Mouse (Mus musculus) stomach, embryonic 15.5 days (tissue): ENCODE measurements around the gene Ctsa. TPM values are rescaled to one million over a fixed set of nuclear protein-coding genes. Genes with fewer than 3 reads are reported as not detected.
"Not testable (repeated sequence)": the region's sequence is repeated elsewhere in the genome, so short reads cannot be mapped to it uniquely, and the experiment has no call there.

Source experiments
- ATAC-seq: fragments of 200-750 bp; cut with Nextera tagmentation; 2 replicates; pipeline ENCODE4 v1.8.0; 2017; ENCODE audit warnings: low read depth, moderate number of reproducible peaks, moderate TSS enrichment; ENCODE audit not compliant: insufficient read depth, low FRiP score
- H3K27ac ChIP-seq: fragments of 300-500 bp; sonication (generic); 2 replicates; pipeline ENCODE4 v1.5.1; 2015; ENCODE audit warnings: mild to moderate bottlenecking, inconsistent platforms
- H3K27me3 ChIP-seq: fragments of 300-500 bp; sonication (generic); replicated peaks from 2 replicates; pipeline ENCODE4 v1.6.1; 2015; ENCODE audit warnings: inconsistent platforms
- H3K36me3 ChIP-seq: fragments of 300-500 bp; sonication (generic); 2 replicates; pipeline ENCODE4 v1.6.1; 2015; ENCODE audit warnings: inconsistent platforms
- H3K4me1 ChIP-seq: fragments of 300-500 bp; sonication (generic); 2 replicates; pipeline ENCODE4 v1.6.1; 2015; ENCODE audit warnings: inconsistent platforms
- H3K4me2 ChIP-seq: fragments of 300-500 bp; sonication (generic); 2 replicates; pipeline ENCODE4 v1.6.1; 2015; ENCODE audit warnings: mild to moderate bottlenecking, inconsistent platforms
- H3K4me3 ChIP-seq: fragments of 300-500 bp; sonication (generic); replicated peaks from 2 replicates; pipeline ENCODE4 v1.5.1; 2015; ENCODE audit warnings: inconsistent platforms
- H3K9ac ChIP-seq: fragments of 300-500 bp; sonication (generic); 2 replicates; pipeline ENCODE4 v1.6.1; 2015; ENCODE audit warnings: inconsistent platforms
- H3K9me3 ChIP-seq: fragments of 300-500 bp; sonication (generic); 2 replicates; pipeline ENCODE4 v1.6.1; 2016; ENCODE audit warnings: inconsistent platforms
- WGBS: fragments of 180-500 bp; shearing (Covaris S2); methylation state at CpG from one replicate; pipeline ENCODE4 v1.1.7; 2015; 5-methylcytosine and 5-hydroxymethylcytosine counted together
- polyA plus RNA-seq: library from polyadenylated mRNA; unstranded; fragments of >200 nt; fragmentation: Nextera tagmentation; extraction: Ambion mirVana; gene quantifications from 2 replicates; pipeline ENCODE4 v1.2.1, GENCODE M21; 2015

Ctsa gene
- polyA plus RNA-seq, 1 experiment from 2014 or later: 132 TPM

DNA sequence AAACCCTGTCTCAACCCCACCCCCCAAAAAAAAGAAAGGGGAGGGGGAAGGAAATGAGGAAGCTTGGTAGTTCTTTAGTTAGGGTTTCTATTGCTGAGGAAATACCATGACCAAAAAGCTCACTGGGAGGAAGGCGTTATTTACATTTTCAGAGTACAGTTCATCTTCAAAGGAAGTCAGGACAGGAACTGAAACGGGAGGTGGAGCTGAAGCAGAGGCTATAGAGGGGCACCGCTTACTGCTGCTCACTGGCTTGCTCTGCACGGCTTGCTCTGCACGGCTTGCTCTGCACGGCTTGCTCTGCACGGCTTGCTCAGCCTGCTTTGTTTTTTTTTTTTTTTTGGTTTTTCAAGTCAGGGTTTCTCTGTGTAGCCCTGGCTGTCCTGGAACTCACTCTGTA, 35.8 kb downstream of the Ctsa start:
- peaks cover 12% of the 10 kb centered on the region for H3K4me1 ChIP-seq
- no peak overlapping the region for H3K4me2 ChIP-seq
- H3K4me3 ChIP-seq: no peak overlapping the region
- no peak overlapping the region for H3K9ac ChIP-seq
- H3K27ac ChIP-seq: no peak overlapping the region
- WGBS: 56% methylated on average over 7 of the region's 7 CpGs
- no peaks in the 10 kb centered on the region for H3K27me3 ChIP-seq
- no peak for ATAC-seq
- H3K9me3 ChIP-seq: no peaks in the 10 kb centered on the region
- no peaks in the 10 kb centered on the region for H3K36me3 ChIP-seq

DNA sequence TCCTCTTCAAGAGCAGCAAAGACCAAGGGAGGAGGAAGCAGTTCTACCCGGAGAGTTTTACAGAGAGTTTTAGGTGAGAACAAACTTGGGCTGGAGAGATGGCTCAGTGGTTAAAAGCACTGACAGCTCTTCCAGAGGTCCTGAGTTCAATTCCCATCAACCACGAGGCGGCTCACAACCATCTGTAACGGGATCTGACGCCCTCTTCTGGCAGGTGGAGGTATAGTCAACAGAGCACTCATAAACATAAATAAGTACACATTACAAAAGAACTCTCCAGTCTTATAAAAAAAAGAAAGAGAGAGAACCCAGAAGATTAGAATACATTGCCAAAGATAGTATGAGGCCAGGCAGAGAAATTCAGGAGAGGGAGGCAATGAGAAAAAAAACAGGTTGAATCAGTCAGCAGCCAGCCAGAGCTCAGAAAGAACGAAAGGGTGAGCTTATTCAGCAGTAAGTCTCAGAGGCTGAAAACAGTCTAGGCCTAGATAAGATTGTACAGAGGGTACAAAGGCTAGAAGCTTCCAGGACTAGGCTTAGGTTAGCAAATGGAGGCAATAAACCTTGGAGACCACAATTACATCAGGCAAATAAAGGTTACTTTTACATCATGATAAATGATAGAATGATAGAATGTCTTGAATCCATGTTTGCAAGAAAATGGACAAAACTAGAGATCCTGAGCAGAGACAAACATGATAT, 39.1 kb downstream of the Ctsa start:
- Histone ChIP-seq H3K9me3 (no peaks in the 10 kb centered on the region), H3K4me2 (no peak overlapping the region), H3K27ac (no peak overlapping the region), H3K4me1 (peaks cover 22% of the 10 kb centered on the region), H3K4me3 (no peak overlapping the region), H3K36me3 (no peaks in the 10 kb centered on the region), H3K9ac (no peak overlapping the region), H3K27me3 (no peaks in the 10 kb centered on the region)
- WGBS: 52% methylated on average over 6 of the region's 6 CpGs
- no peak for ATAC-seq

DNA sequence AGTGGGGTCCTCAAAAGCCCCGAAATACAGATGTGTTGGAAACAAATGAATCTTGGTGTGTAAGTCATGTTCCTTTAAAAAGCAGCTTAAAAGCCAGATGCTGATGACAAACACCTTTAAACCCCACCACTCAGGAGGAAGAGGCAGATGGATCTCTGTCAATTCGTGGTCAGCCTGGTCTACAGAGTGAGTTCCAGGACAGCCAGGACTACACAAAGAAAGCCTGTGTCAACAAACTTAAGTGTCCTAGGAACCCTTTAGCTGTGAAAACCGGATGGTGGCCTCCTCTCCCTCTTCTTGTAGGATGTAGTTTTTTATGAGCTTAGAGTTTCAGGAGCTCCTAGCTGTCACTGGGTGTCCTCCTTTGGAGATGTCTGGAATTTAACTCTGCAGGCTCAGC, 40.9 kb downstream of the Ctsa start:
- no peaks in the 10 kb centered on the region for H3K27me3 ChIP-seq
- ATAC-seq: no peak
- H3K4me2 ChIP-seq: no peak overlapping the region
- 46% methylated on average over 3 of the region's 3 CpGs for WGBS
- H3K4me3 ChIP-seq: no peak overlapping the region
- H3K4me1 ChIP-seq: peaks cover 17% of the 10 kb centered on the region
- peak overlapping the region; percentile 67; the same call in 1 of the 2 replicates for H3K27ac ChIP-seq
- H3K9me3 ChIP-seq: no peaks in the 10 kb centered on the region
- H3K36me3 ChIP-seq: no peaks in the 10 kb centered on the region
- no peak overlapping the region for H3K9ac ChIP-seq

DNA sequence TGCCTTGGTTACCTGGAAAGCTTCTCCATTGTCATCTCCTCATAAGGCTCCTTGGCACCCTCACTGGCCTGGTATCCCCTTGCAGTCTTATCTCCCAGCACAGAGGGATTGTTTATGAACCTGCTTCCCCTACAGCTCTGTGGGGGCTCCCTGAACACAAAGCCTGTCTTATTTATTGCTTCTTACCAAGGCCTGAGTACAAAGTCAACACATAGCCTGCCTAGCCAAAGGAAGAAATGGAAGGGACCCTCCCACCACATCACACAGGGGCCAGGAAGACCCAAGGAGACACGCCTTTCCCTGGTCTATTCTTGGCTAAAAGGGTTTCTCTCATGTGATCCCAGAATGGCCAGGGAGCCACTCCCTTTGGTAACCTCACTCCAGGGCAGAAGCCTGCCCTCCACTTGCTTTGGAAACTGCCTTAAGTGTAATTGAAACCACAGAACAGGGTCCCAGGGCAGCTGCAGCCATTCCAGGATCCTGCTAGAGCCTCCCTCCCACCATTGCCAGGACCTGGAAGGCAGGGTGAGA, 41.6 kb downstream of the Ctsa start:
- Histone ChIP-seq H3K27ac (peak overlapping the region; percentile 67), H3K4me2 (no peak overlapping the region), H3K9ac (no peak overlapping the region), H3K36me3 (no peaks in the 10 kb centered on the region), H3K9me3 (no peaks in the 10 kb centered on the region), H3K4me3 (no peak overlapping the region), H3K27me3 (no peaks in the 10 kb centered on the region), H3K4me1 (peaks cover 17% of the 10 kb centered on the region)
- 29% methylated on average over 1 of the region's 1 CpGs for WGBS
- no peak for ATAC-seq

DNA sequence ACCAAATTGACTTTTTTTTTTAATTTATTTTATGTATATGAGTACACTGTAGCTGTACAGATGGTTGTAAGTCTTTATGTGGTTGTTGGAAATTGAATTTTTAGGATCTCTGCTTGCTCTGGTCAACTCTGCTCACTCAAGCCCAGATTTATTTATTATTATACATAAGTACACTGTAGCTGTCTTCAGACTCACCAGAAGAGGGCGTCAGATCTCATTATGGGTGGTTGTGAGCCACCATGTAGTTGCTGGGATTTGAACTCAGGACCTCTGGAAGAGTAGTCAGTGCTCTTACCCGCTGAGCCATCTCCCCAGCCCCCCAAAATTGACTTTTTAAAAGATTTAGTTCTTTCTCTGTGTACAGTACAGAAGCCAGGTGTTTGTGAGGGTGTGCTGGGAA, 43.0 kb downstream of the Ctsa start:
- not testable (repeated sequence) for H3K27ac ChIP-seq

DNA sequence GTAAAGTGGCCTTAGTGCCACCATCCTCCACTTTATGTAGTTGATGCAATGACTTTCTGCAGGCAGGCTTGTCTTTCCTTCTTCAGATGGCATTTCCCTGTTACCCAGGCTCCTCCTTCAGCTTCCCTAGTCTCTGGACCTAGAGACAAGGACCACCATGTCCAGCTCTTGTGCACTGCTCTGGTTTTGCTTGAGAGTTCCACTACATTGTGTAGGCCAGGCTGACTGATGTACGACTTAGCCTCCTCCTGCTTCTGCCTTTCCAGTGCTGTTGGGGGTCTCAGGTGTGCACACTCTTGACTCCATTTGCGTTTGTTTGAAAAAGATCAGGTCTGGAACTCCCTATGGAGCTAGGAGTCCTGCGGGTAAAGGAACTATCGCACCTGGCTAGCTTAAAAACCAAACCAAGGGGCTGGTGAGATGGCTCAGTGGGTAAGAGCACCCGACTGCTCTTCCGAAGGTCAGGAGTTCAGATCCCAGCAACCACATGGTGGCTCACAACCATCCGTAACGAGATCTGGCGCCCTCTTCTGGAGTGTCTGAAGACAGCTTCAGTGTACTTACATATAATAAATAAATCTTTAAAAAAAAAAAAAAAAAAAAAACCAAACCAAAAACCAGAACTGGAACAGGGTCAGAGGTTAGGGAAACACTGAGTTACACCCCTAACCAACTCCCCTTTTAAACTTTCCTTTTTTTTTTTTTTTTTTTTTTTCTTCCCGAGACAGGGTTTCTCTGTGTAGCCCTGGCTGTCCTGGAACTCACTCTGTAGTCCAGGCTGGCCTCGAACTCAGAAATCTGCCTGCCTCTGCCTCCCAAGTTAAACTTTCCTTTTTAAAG, 44.9 kb downstream of the Ctsa start:
- H3K4me3 ChIP-seq, H3K9ac ChIP-seq, H3K27me3 ChIP-seq, H3K36me3 ChIP-seq, H3K9me3 ChIP-seq, ATAC-seq: not testable (repeated sequence)
- Histone ChIP-seq H3K4me1 (peaks cover 23% of the 10 kb centered on the region), H3K27ac (peak overlapping the region; percentile 98), H3K4me2 (peak overlapping the region; percentile 76)
- 76% methylated on average over 11 of the region's 11 CpGs for WGBS

More for the DNA sequence above, 43.0 kb downstream of the Ctsa start:
- H3K9me3 ChIP-seq, H3K4me3 ChIP-seq, H3K27me3 ChIP-seq, ATAC-seq, H3K4me2 ChIP-seq, H3K9ac ChIP-seq, H3K36me3 ChIP-seq: not testable (repeated sequence)
- peaks cover 22% of the 10 kb centered on the region for H3K4me1 ChIP-seq
- 51% methylated on average over 2 of the region's 2 CpGs for WGBS

DNA sequence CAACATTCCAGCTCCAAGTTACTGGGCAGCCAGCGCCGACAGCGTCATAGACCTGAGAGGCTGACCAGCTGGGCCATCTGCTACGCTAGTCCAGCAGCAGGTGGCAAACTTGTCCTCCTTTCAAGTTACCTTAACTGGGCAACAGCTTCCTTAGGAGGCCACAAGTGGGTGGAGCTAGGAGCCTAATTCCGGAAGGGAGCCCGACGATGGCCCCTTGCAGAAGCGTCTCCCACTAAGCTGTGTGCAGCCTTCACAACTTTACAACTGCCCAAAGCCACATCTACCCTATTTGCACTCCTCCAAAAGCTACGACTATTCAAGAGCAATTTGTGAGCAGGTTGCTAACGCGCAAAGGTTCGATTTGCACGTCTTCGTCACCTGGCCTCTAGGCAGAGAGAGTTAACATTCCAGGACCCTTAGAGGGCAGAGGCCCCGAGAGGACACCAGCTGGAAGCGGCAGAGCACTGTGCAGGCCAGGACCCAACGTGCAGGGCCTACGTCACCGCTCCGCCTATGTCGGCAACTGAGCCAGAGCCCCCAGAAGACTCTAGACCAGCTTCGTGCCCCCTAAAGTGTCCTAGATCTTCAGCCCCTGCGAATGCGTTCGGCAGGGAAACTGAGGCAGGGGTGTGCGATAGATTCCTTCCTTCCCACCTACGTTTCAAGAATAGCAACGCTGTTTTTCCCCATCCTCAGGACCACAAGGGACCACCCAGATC, 46.0 kb downstream of the Ctsa start:
- Histone ChIP-seq H3K4me1 (peaks cover 21% of the 10 kb centered on the region), H3K36me3 (no peaks in the 10 kb centered on the region), H3K9ac (peak overlapping the region; percentile 98; the same call in 1 of the 2 replicates), H3K27me3 (no peaks in the 10 kb centered on the region), H3K4me2 (peak overlapping the region; percentile 76), H3K4me3 (peak overlapping the region; percentile 81), H3K9me3 (no peaks in the 10 kb centered on the region), H3K27ac (peak overlapping the region; percentile 98)
- under 1% methylated on average over 28 of the region's 28 CpGs for WGBS
- ATAC-seq: peak; percentile 43

DNA sequence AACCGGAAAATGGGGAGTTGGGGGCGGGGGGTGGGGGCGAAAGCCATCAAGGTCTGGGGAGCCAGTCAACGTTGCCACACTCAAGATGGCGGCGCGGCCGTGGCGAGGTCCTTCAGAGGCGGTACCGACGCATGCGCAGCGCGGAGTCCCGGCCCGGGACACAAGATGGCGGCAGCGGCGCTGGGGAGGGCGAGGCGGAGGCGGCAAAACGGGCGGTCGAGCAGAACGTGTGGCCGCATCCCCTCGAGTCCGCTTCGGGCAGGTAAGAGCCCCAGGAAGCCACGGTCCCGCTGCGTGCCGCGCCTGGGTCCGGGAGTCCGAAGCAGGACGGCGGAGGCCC, 46.5 kb downstream of the Ctsa start, which contains the start of gene Pcif1:
Pcif1 (plus strand) TSS at position 77 of the 340 bp plus-strand sequence.
- no peaks in the 10 kb centered on the region for H3K9me3 ChIP-seq
- H3K4me1 ChIP-seq: peaks cover 16% of the 10 kb centered on the region
- peak; percentile 85 for ATAC-seq
- no peaks in the 10 kb centered on the region for H3K27me3 ChIP-seq
- H3K9ac ChIP-seq: peak within 1 kb of the TSS; percentile 98
- peak within 1 kb of the TSS; percentile 81 for H3K4me3 ChIP-seq
- peak within 1 kb of the TSS; percentile 80 for H3K4me2 ChIP-seq
- WGBS: under 1% methylated on average over 33 of the region's 40 CpGs
- H3K27ac ChIP-seq: peak within 1 kb of the TSS; percentile 98
- peaks cover 3% of the 10 kb centered on the region; the same call in 1 of the 2 replicates for H3K36me3 ChIP-seq

DNA sequence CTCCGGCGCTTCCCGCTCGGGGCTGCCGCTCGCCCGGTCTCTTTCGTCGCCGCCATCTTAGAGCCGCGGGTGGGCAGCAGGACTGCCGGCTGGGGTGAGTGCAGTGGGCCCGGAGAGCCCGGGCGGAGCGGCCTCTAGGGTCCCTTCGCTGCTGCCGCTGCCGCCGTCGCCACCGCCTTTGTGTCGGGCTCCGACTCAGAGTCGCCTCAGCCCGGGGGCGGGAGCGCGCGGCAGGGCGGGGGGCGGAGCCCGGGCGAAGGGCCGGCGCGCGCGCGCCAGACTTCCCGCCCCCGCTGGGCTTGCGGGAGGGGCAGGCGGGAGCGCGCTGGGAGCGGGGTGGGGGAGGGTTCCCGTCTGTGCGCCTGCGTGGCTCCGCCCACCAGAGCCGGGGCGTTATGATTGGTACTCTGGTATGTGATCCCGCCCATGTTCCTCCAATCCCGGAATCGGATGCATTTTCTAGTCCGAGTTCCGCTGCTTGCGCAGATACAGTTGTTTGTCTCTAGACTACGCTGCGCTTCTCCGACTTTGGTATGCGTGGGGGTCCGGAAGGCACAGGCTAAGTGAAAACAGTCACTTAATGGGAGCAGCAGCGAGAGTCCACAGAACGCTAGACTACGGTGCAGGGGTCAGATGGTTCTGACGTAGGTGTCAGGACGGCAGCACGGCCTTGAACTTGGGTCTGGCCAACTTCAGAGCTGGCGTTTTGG, 47.0 kb downstream of the Ctsa start:
- peak overlapping the region; percentile 98 for H3K27ac ChIP-seq
- H3K4me1 ChIP-seq: peaks cover 11% of the 10 kb centered on the region
- peaks cover 8% of the 10 kb centered on the region; the same call in 1 of the 2 replicates for H3K36me3 ChIP-seq
- H3K9me3 ChIP-seq: no peaks in the 10 kb centered on the region
- no peaks in the 10 kb centered on the region for H3K27me3 ChIP-seq
- under 1% methylated on average over 68 of the region's 72 CpGs for WGBS
- ATAC-seq: peak; percentile 90
- peak overlapping the region; percentile 98 for H3K9ac ChIP-seq
- H3K4me3 ChIP-seq: peak overlapping the region; percentile 81
- peak overlapping the region; percentile 80 for H3K4me2 ChIP-seq

DNA sequence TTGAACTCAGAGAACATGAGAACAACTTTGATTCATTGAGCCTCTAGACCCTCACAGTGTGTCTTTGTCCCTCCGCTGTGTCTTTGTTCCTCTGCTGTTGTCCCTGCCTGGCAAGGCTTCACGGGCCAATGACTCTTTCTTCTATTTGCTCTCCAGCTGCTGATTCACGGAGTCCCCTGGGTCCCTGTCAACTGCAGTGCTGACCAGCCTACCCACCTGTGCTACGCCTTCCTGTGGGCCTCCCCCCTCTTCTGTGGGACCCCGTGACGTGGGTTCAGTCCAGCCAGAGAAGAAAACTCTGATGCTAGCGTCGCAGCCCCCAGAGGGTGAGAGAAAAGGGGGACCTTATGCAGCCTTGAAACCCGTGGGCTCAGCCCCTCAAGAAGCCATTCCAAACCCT, 49.9 kb downstream of the Ctsa start:
- peaks cover 6% of the 10 kb centered on the region for H3K4me1 ChIP-seq
- no peak for ATAC-seq
- H3K27ac ChIP-seq: no peak overlapping the region
- H3K27me3 ChIP-seq: no peaks in the 10 kb centered on the region
- peaks cover 34% of the 10 kb centered on the region for H3K36me3 ChIP-seq
- no peak overlapping the region for H3K4me3 ChIP-seq
- H3K4me2 ChIP-seq: no peak overlapping the region
- H3K9ac ChIP-seq: no peak overlapping the region
- 79% methylated on average over 9 of the region's 9 CpGs for WGBS
- H3K9me3 ChIP-seq: no peaks in the 10 kb centered on the region

DNA sequence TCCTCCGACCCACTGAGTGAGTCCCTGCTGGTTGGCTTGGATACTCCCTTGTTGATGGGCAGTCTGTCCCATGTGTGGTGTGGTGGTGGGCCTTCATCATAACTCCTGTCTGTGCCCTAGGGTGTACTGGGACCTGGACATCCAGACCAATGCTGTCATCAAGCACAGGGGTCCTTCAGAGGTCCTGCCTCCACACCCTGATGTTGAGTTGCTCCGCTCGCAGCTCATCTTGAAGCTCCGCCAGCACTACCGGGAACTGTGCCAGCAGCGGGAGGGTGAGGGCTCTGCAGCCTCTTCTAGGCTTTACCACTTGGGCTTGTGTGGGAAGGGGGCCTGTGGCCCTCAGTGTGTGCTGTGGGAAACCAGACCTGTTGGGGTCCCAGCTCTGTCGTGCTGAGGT, 53.1 kb downstream of the Ctsa start:
- Histone ChIP-seq H3K4me2 (no peak overlapping the region), H3K9ac (no peak overlapping the region), H3K4me1 (no peaks in the 10 kb centered on the region), H3K4me3 (no peak overlapping the region), H3K36me3 (peaks cover 65% of the 10 kb centered on the region), H3K27ac (no peak overlapping the region), H3K9me3 (no peaks in the 10 kb centered on the region), H3K27me3 (no peaks in the 10 kb centered on the region)
- no peak for ATAC-seq
- 55% methylated on average over 7 of the region's 7 CpGs for WGBS
